Mouse (Mus musculus): Measurements from ENCODE around the gene Plk2. TPM values are rescaled to one million over a fixed set of nuclear protein-coding genes. Genes with fewer than 3 reads are reported as not detected.

Gene Plk2
- polyA plus RNA-seq, 1 experiment, result 48.8 TPM

DNA sequence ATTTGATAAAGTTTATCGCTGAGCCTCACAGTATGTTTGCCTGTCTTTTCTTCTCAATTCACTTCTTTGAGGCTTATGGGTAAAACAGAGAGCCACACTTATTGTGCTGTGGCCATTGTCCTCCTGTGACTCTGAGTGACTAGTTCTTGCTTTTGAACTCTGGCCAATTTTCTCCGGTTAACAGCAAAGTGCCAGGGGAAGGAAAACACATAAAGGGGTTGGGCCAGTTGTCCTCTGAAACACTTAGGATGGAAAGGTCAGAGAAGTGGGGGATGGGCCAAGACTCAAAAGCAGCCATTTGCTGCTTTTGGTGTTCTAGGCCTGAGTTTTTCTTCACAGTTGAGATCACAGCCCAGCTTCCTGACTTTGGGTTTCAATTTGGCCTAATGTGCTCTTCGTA, 50.0 kb downstream of the Plk2 start:
- H3K79me3 ChIP-seq (ENCODE audit: low read depth), result no peaks in the 10 kb centered on the region
- no peaks in the 10 kb centered on the region for H3K79me2 ChIP-seq (ENCODE audit: control insufficient read depth, insufficient read depth)
- no peaks in the 10 kb centered on the region for H3K27me3 ChIP-seq (ENCODE audit: control insufficient read depth, insufficient read depth, insufficient read length)
- no peak overlapping the region for H3ac ChIP-seq (ENCODE audit: control insufficient read depth, insufficient read length, low read depth)
- no peaks in the 10 kb centered on the region for H3K36me3 ChIP-seq (ENCODE audit: control insufficient read depth, insufficient read depth)
- TF ChIP-seq MAX (IDR thresholded peaks at IDR 0.05) (no peak), USF1 (IDR thresholded peaks at IDR 0.05; ENCODE audit: low read depth) (no peak), FOSL1 (IDR thresholded peaks at IDR 0.05; ENCODE audit: insufficient read depth, low read length, poor library complexity, severe bottlenecking) (no peak), CEBPB (IDR thresholded peaks at IDR 0.05; ENCODE audit: low read depth) (no peak), MYOG (IDR thresholded peaks at IDR 0.05; ENCODE audit: control insufficient read depth, extremely low read depth, insufficient read length) (no peak), MYOD1 (IDR thresholded peaks at IDR 0.05; ENCODE audit: control insufficient read depth, insufficient read length, low read depth) (no peak), CTCF (IDR thresholded peaks at IDR 0.05; ENCODE audit: control insufficient read depth, insufficient read depth, insufficient read length) (no peak)
- no peak overlapping the region for H3K4me3 ChIP-seq (ENCODE audit: insufficient read depth, poor library complexity, severe bottlenecking)

GRCm38 (mm10) chr13:110446434-110446833, 51.6 kb downstream of the Plk2 start:
- TF ChIP-seq CEBPB (IDR thresholded peaks at IDR 0.05; ENCODE audit: low read depth) (no peak), MAX (IDR thresholded peaks at IDR 0.05) (no peak), MYOG (IDR thresholded peaks at IDR 0.05; ENCODE audit: control insufficient read depth, extremely low read depth, insufficient read length) (no peak), CTCF (IDR thresholded peaks at IDR 0.05; ENCODE audit: control insufficient read depth, insufficient read depth, insufficient read length) (no peak), MYOD1 (IDR thresholded peaks at IDR 0.05; ENCODE audit: control insufficient read depth, insufficient read length, low read depth) (no peak), FOSL1 (IDR thresholded peaks at IDR 0.05; ENCODE audit: insufficient read depth, low read length, poor library complexity, severe bottlenecking) (no peak), USF1 (IDR thresholded peaks at IDR 0.05; ENCODE audit: low read depth) (no peak)
- H3K27me3 ChIP-seq (ENCODE audit: control insufficient read depth, insufficient read depth, insufficient read length), result no peaks in the 10 kb centered on the region
- no peaks in the 10 kb centered on the region for H3K79me2 ChIP-seq (ENCODE audit: control insufficient read depth, insufficient read depth)
- H3ac ChIP-seq (ENCODE audit: control insufficient read depth, insufficient read length, low read depth), result no peak overlapping the region
- no peaks in the 10 kb centered on the region for H3K36me3 ChIP-seq (ENCODE audit: control insufficient read depth, insufficient read depth)
- H3K79me3 ChIP-seq (ENCODE audit: low read depth), result no peaks in the 10 kb centered on the region
- H3K4me3 ChIP-seq (ENCODE audit: insufficient read depth, poor library complexity, severe bottlenecking), result no peak overlapping the region

GRCm38 (mm10) chr13:110450056-110450455, 55.2 kb downstream of the Plk2 start:
- no peak overlapping the region for H3K4me3 ChIP-seq (ENCODE audit: insufficient read depth, poor library complexity, severe bottlenecking)
- no peak for TF ChIP-seq MAX (IDR thresholded peaks at IDR 0.05)
- no peak for TF ChIP-seq USF1 (IDR thresholded peaks at IDR 0.05; ENCODE audit: low read depth)
- TF ChIP-seq CTCF (IDR thresholded peaks at IDR 0.05; ENCODE audit: control insufficient read depth, insufficient read depth, insufficient read length), result no peak
- no peak for TF ChIP-seq MYOG (IDR thresholded peaks at IDR 0.05; ENCODE audit: control insufficient read depth, extremely low read depth, insufficient read length)
- no peak for TF ChIP-seq FOSL1 (IDR thresholded peaks at IDR 0.05; ENCODE audit: insufficient read depth, low read length, poor library complexity, severe bottlenecking)
- no peak for TF ChIP-seq CEBPB (IDR thresholded peaks at IDR 0.05; ENCODE audit: low read depth)
- TF ChIP-seq MYOD1 (IDR thresholded peaks at IDR 0.05; ENCODE audit: control insufficient read depth, insufficient read length, low read depth), result no peak
- H3K79me2 ChIP-seq (ENCODE audit: control insufficient read depth, insufficient read depth), result no peaks in the 10 kb centered on the region
- no peaks in the 10 kb centered on the region for H3K27me3 ChIP-seq (ENCODE audit: control insufficient read depth, insufficient read depth, insufficient read length)
- no peak overlapping the region for H3ac ChIP-seq (ENCODE audit: control insufficient read depth, insufficient read length, low read depth)
- no peaks in the 10 kb centered on the region for H3K36me3 ChIP-seq (ENCODE audit: control insufficient read depth, insufficient read depth)
- H3K79me3 ChIP-seq (ENCODE audit: low read depth), result no peaks in the 10 kb centered on the region

Other genes starting within 250 kb of the Plk2 start
- gene Rab3c, start 114.0 kb upstream of the Plk2 start, polyA plus RNA-seq (2012; fragmentation: generic; extraction: Trizol), result 0.16 TPM
- not detected for gene Gapt, start 37.8 kb upstream of the Plk2 start, polyA plus RNA-seq (2012; fragmentation: generic; extraction: Trizol)